In the genomic region with DNA sequence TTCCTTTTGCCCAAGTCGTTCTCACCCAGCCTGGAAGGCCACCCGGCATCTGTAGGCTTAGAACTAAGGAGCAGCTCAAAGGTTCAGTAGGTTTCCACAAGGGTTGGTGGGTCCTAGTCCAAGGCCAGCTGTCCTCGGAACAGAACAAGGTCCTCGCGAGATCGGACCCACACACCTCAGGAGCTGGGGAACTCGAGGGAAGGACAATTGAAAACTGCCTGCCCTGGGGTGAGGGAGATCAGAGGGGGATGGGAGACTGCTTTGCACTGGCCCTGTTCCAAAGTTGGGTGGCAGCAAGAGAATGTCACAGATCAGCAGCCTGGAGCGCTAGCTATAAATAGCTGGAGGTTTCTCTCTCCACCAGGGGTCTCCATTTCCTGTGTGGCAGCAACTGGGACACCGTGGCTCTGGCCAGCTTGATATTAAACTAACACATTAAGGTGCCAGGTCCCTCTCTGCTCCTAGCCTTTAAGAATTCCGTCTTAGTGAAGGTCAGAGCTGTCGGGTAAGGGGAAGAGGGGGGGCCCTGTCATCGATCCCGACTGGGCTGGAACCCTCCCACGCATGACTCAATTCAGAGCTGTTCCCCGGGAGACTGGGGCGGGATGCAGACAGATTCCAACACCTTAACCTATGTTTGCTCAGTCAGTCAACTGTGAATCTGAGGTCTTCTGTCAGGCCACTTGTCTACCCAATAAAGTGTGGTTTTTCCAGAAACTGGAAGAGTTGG, we compare ENCODE assay signal across 1 mouse cellular context.
TF ChIP-seq lines count a peak whose summit lies in the region.

No protein-coding gene starts in this region.

TF ChIP-seq in MEL, 35 proteins besides CTCF, POLR2A, EP300 and RAD21:
- TF ChIP-seq HCFC1 (IDR thresholded peaks at IDR 0.05; ENCODE audit: low read depth, low read length): peak; percentile 54; the same call in 1 of the 2 replicates
- TF ChIP-seq RCOR1 (IDR thresholded peaks at IDR 0.05; ENCODE audit: low read depth, low read length): no peak
- no peak for TF ChIP-seq USF1 (IDR thresholded peaks at IDR 0.05; ENCODE audit: low read depth, low read length)
- no peak for TF ChIP-seq JUND (IDR thresholded peaks at IDR 0.05; ENCODE audit: low read depth, low read length)
- peak; percentile 48; the same call in 1 of the 2 replicates for TF ChIP-seq SIN3A (IDR thresholded peaks at IDR 0.05; ENCODE audit: low read length)
- peak; percentile 61; the same call in 1 of the 2 replicates for TF ChIP-seq ETS1 (IDR thresholded peaks at IDR 0.05; ENCODE audit: low read depth, low read length)
- no peak for TF ChIP-seq ZKSCAN1 (IDR thresholded peaks at IDR 0.05; ENCODE audit: low read depth, low read length)
- 0 out of 2 replicates have a peak, but pooled peaks have one; percentile 7 for TF ChIP-seq BHLHE40 (IDR thresholded peaks at IDR 0.05; ENCODE audit: borderline replicate concordance, low read depth, low read length)
- no peak for TF ChIP-seq GATA1 (IDR thresholded peaks at IDR 0.05; ENCODE audit: low read depth, low read length)
- no peak for TF ChIP-seq POLR2AphosphoS2 (IDR thresholded peaks at IDR 0.05; ENCODE audit: low read length)
- TF ChIP-seq SMC3 (IDR thresholded peaks at IDR 0.05; ENCODE audit: low read depth, low read length): peak; percentile 69
- TF ChIP-seq TBP (IDR thresholded peaks at IDR 0.05; ENCODE audit: low read depth, low read length): peak; percentile 67; the same call in 1 of the 2 replicates
- TF ChIP-seq NRF1 (IDR thresholded peaks at IDR 0.05; ENCODE audit: insufficient read depth, low read depth, low read length, poor library complexity, severe bottlenecking): peak; percentile 6; the same call in 1 of the 2 replicates
- no peak for TF ChIP-seq TCF12 (IDR thresholded peaks at IDR 0.05; ENCODE audit: low read depth, low read length)
- no peak for TF ChIP-seq USF2 (IDR thresholded peaks at IDR 0.05; ENCODE audit: borderline replicate concordance in 1 of 2, insufficient read depth in 1 of 2, low read depth in 1 of 2, low read length in 2 of 2)
- TF ChIP-seq GABPA (IDR thresholded peaks at IDR 0.05; ENCODE audit: low read depth, low read length): no peak; the same call in 1 of the 2 replicates
- TF ChIP-seq UBTF (IDR thresholded peaks at IDR 0.05; ENCODE audit: borderline replicate concordance, insufficient read depth, low read depth, low read length): no peak
- no peak for TF ChIP-seq ZC3H11A (IDR thresholded peaks at IDR 0.05; ENCODE audit: low read depth, low read length)
- peak; percentile 59; the same call in 1 of the 2 replicates for TF ChIP-seq MAZ (IDR thresholded peaks at IDR 0.05; ENCODE audit: low read depth, low read length)
- no peak for TF ChIP-seq MAFK (IDR thresholded peaks at IDR 0.05; ENCODE audit: borderline replicate concordance, low read depth, low read length)
- TF ChIP-seq E2F4 (IDR thresholded peaks at IDR 0.05; ENCODE audit: borderline replicate concordance, low read depth, low read length): no peak
- TF ChIP-seq MEF2A (IDR thresholded peaks at IDR 0.05; ENCODE audit: extremely low read depth, insufficient replicate concordance, low read depth, low read length, poor library complexity, severe bottlenecking): peak; percentile 89; the same call in 1 of the 2 replicates
- TF ChIP-seq CHD2 (IDR thresholded peaks at IDR 0.05; ENCODE audit: low read length): peak; percentile 76
- TF ChIP-seq MXI1 (IDR thresholded peaks at IDR 0.05; ENCODE audit: low read depth, low read length): peak; percentile 48
- peak; percentile 26; the same call in 1 of the 2 replicates for TF ChIP-seq NELFE (IDR thresholded peaks at IDR 0.05; ENCODE audit: low read depth, low read length)
TF ChIP-seq in MEL: peak in this region for 12.
